Comparison of ENCODE assay signal across 12 mouse cellular contexts in the genomic region with DNA sequence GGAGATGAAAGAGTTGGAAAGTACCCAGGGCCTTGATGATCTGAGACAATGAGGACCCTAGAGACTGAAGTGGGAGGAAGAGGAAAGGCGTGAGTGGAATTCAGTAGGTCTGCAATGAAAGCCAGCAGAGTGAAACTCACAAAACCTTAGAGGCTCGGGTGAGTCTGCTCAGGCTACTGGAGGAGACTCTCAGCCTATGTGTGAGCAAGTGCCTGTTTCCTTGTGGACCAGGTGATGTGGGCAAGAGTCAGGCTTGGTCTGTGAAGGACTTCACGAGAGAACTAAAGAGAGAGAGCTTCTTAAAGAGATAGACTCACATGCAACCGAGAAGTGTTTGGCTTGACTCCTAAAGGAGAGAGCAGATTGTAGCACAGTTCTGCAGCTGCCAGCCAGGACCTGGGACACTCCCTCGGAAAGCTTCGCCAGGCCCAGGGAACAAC. TPM values are rescaled to one million over a fixed set of nuclear protein-coding genes. Genes with fewer than 3 reads are reported as not detected.
DNase-seq lines count a peak whose midpoint lies in the region; ATAC-seq and TF ChIP-seq lines count a peak whose summit lies in the region.
"Had no signal": no experiment of that assay in that cellular context is flagged by ENCODE, and none has a peak within 500 bp of the region (broad histone marks: within the 10 kb centered on the region; RNA-seq: fewer than 3 reads in every experiment).

No protein-coding gene starts in this region.

- ATAC-seq in heart, embryonic 14.5 days (ENCODE audit: insufficient number of reproducible peaks, insufficient read depth, low FRiP score, low read depth), result no peak
- peak; percentile 32; the same call in 1 of the 2 replicates for ATAC-seq in midbrain, embryonic 16.5 days
- no peak for ATAC-seq in granulocyte monocyte progenitor cell, adult 5-6 weeks (replicated peaks; ENCODE audit: poor library complexity, severe bottlenecking)
- ATAC-seq: intestine, embryonic 15.5 days had no signal

- no peak for TF ChIP-seq CTCF in gastrocnemius, adult 2 months (IDR thresholded peaks at IDR 0.05)

- H3K27ac ChIP-seq in gastrocnemius, adult 2 months, result peak overlapping the region; percentile 69
- no peak overlapping the region for H3K27ac ChIP-seq in heart, embryonic 14.5 days (replicated peaks in 1 of 2; ENCODE audit: control insufficient read depth in 1 of 2, insufficient read depth in 1 of 2, low read depth in 2 of 2, low read length in 2 of 2)
- peak overlapping the region; percentile 34; the same call in 1 of the 2 replicates for H3K27ac ChIP-seq in midbrain, embryonic 16.5 days (ENCODE audit: low read length)
- H3K27ac ChIP-seq: forebrain, embryonic 12.5 days; intestine, embryonic 15.5 days; liver, embryonic 15.5 days had no signal

- 0 out of 2 replicates have a peak overlapping the region, but pooled peaks have one; percentile 3 for H3K4me2 ChIP-seq in heart, embryonic 14.5 days (ENCODE audit: low read length)
- no peak overlapping the region for H3K4me2 ChIP-seq in midbrain, embryonic 16.5 days (ENCODE audit: low read length)
- H3K4me2 ChIP-seq: forebrain, embryonic 12.5 days; intestine, embryonic 15.5 days; liver, embryonic 15.5 days had no signal

- H3K27me3 ChIP-seq in heart, embryonic 14.5 days (ENCODE audit: control insufficient read depth, insufficient read depth, low read length), result no peaks in the 10 kb centered on the region
- H3K27me3 ChIP-seq in midbrain, embryonic 16.5 days (ENCODE audit: control insufficient read depth, insufficient read depth, low read depth, low read length), result no peaks in the 10 kb centered on the region
- H3K27me3 ChIP-seq: forebrain, embryonic 12.5 days; intestine, embryonic 15.5 days; liver, embryonic 15.5 days had no signal

- no peaks in the 10 kb centered on the region for H3K36me3 ChIP-seq in heart, embryonic 14.5 days (ENCODE audit: control insufficient read depth, insufficient read depth, low read length)
- no peaks in the 10 kb centered on the region for H3K36me3 ChIP-seq in midbrain, embryonic 16.5 days (ENCODE audit: control insufficient read depth, insufficient read depth, low read length)
- H3K36me3 ChIP-seq: forebrain, embryonic 12.5 days; intestine, embryonic 15.5 days; liver, embryonic 15.5 days had no signal

- peak overlapping the region; percentile 43 for H3K4me3 ChIP-seq in gastrocnemius, adult 2 months
- H3K4me3 ChIP-seq in heart, embryonic 14.5 days (ENCODE audit: control insufficient read depth in 1 of 2, insufficient read depth in 1 of 2, low read depth in 1 of 2, low read length in 2 of 2), result no peak overlapping the region
- H3K4me3 ChIP-seq in midbrain, embryonic 16.5 days (ENCODE audit: low read depth, low read length), result no peak overlapping the region
- H3K4me3 ChIP-seq: forebrain, embryonic 12.5 days; intestine, embryonic 15.5 days; liver, embryonic 15.5 days had no signal

- intact Hi-C loops in gastrocnemius, adult 2 months (cut with DNase I), result no loop called here
- intact Hi-C loops in left cerebral cortex, postnatal 36 days (cut with DNase I), result no loop called here

- no peak overlapping the region for H3K9ac ChIP-seq in heart, embryonic 14.5 days (ENCODE audit: low read length)
- H3K9ac ChIP-seq in midbrain, embryonic 16.5 days (ENCODE audit: low read depth, low read length), result no peak overlapping the region
- H3K9ac ChIP-seq: forebrain, embryonic 12.5 days; intestine, embryonic 15.5 days; liver, embryonic 15.5 days had no signal

- DNase-seq in gastrocnemius, adult 2 months, result peak; percentile 37
- no peak for DNase-seq in gastrocnemius, adult 8-10 months (ENCODE audit: low spot score in 2 of 2)
- peak; percentile 22 to 24 for DNase-seq in left cerebral cortex, postnatal 36 days (ENCODE audit: low spot score in 2 of 2)
- no peak for DNase-seq in left cerebral cortex, adult 11 months (ENCODE audit: low spot score)
- DNase-seq in thymus, postnatal 36 days, result no peak
- DNase-seq: thymus, adult 2 months had no signal

- H3K9me3 ChIP-seq in heart, embryonic 14.5 days (ENCODE audit: control insufficient read depth, low read length), result no peaks in the 10 kb centered on the region
- no peaks in the 10 kb centered on the region for H3K9me3 ChIP-seq in midbrain, embryonic 16.5 days (replicated peaks; ENCODE audit: control insufficient read depth, low read length, poor library complexity, severe bottlenecking)
- H3K9me3 ChIP-seq: forebrain, embryonic 12.5 days; intestine, embryonic 15.5 days; liver, embryonic 15.5 days had no signal

- peaks cover 3 to 8% of the 10 kb centered on the region in 2 experiments; a peak in 2 of 4 replicates for H3K4me1 ChIP-seq in heart, embryonic 14.5 days (ENCODE audit: control insufficient read depth in 2 of 2, insufficient read depth in 2 of 2, low read length in 2 of 2)
- peaks cover 4% of the 10 kb centered on the region for H3K4me1 ChIP-seq in midbrain, embryonic 16.5 days (ENCODE audit: control insufficient read depth, insufficient read depth, low read length)
- H3K4me1 ChIP-seq: intestine, embryonic 15.5 days; liver, embryonic 15.5 days had no signal

- 31% methylated on average over 6 of the region's 6 CpGs for WGBS in heart, embryonic 14.5 days
- WGBS in midbrain, embryonic 16.5 days, result 49% methylated on average over 6 of the region's 6 CpGs

RNA-seq across cellular contexts. Expression of a gene that starts 29.4 kb away (rescaled TPM):
- under 1 TPM; 0.17 to 0.51 TPM for total RNA-seq in gastrocnemius, adult 2 months (2021)
- total RNA-seq in gastrocnemius, adult 8-10 months (2022), result 10 to 100 TPM in 3 of 4 experiments, 1 to 10 TPM in 1; 4.0 to 13.1 (median 11.1) TPM
- total RNA-seq in left cerebral cortex, postnatal 36 days (2021), result under 1 TPM; 0.70 to 0.76 TPM
- polyA plus RNA-seq in heart, embryonic 14.5 days (2014; fragmentation: Nextera tagmentation; extraction: Ambion mirVana), result 0.26 TPM in 1 of 2 replicates, not detected in the other
- polyA plus RNA-seq in midbrain, embryonic 16.5 days (2015; fragmentation: Nextera tagmentation; extraction: Ambion mirVana), result 8.0 and 10.1 TPM in 2 replicates
- not detected in 2 replicates for total RNA-seq in granulocyte monocyte progenitor cell, adult 5-6 weeks (2014; fragmentation: Nextera tagmentation)
- total RNA-seq in granulocyte monocyte progenitor cell, adult 5-6 weeks (2017), result not detected in 2 replicates

RNA-seq across cellular contexts. Expression of a gene that starts 39.7 kb away (rescaled TPM):
- under 1 TPM; 0.17 to 0.23 TPM for total RNA-seq in gastrocnemius, adult 2 months (2021)
- total RNA-seq in gastrocnemius, adult 8-10 months (2022), result under 1 TPM; 0.07 to 0.13 (median 0.12) TPM
- 10 to 100 TPM; 18.0 to 19.4 TPM for total RNA-seq in left cerebral cortex, postnatal 36 days (2021)
- polyA plus RNA-seq in heart, embryonic 14.5 days (2014; fragmentation: Nextera tagmentation; extraction: Ambion mirVana), result 0.11 and 0.13 TPM in 2 replicates
- 1.6 and 1.7 TPM in 2 replicates for polyA plus RNA-seq in midbrain, embryonic 16.5 days (2015; fragmentation: Nextera tagmentation; extraction: Ambion mirVana)
- 0.11 TPM in 1 of 2 replicates, not detected in the other for total RNA-seq in granulocyte monocyte progenitor cell, adult 5-6 weeks (2014; fragmentation: Nextera tagmentation)
- total RNA-seq in granulocyte monocyte progenitor cell, adult 5-6 weeks (2017), result 0.09 TPM in 1 of 2 replicates, not detected in the other
- polyA plus RNA-seq: liver, embryonic 15.5 days had no signal

RNA-seq across cellular contexts. Expression of a gene that starts 50.7 kb away (rescaled TPM):
- total RNA-seq in gastrocnemius, adult 2 months (2021), result 100 to 1,000 TPM in 1 of 2 experiments, 10 to 100 TPM in 1; 78.8 to 109 TPM
- 10 to 100 TPM; 66.8 to 96.7 (median 83.2) TPM for total RNA-seq in gastrocnemius, adult 8-10 months (2022)
- 100 to 1,000 TPM; 130 to 132 TPM for total RNA-seq in left cerebral cortex, postnatal 36 days (2021)
- 82.8 and 86.9 TPM in 2 replicates for polyA plus RNA-seq in heart, embryonic 14.5 days (2014; fragmentation: Nextera tagmentation; extraction: Ambion mirVana)
- 73.6 and 75.9 TPM in 2 replicates for polyA plus RNA-seq in midbrain, embryonic 16.5 days (2015; fragmentation: Nextera tagmentation; extraction: Ambion mirVana)
- 686 and 801 TPM in 2 replicates for total RNA-seq in granulocyte monocyte progenitor cell, adult 5-6 weeks (2014; fragmentation: Nextera tagmentation)
- 939 and 1,342 TPM in 2 replicates for total RNA-seq in granulocyte monocyte progenitor cell, adult 5-6 weeks (2017)

Comparison
In these comparisons a context has a peak if more than half of its experiments do, and no peak if none do; other contexts are left out.
1. DNase-seq: peak in gastrocnemius, adult 2 months (single experiment) and left cerebral cortex, postnatal 36 days (2 of 2); none in gastrocnemius, adult 8-10 months (0 of 2), left cerebral cortex, adult 11 months (single experiment) and thymus, postnatal 36 days (0 of 2).
2. H3K27ac ChIP-seq: peak in gastrocnemius, adult 2 months (single experiment) and midbrain, embryonic 16.5 days (single experiment); none in heart, embryonic 14.5 days (0 of 2).
3. RNA of a gene that starts 39.7 kb away (total RNA-seq): 18.0 to 19.4 TPM in left cerebral cortex, postnatal 36 days; 0.17 to 0.23 TPM in gastrocnemius, adult 2 months, 0.07 to 0.13 TPM in gastrocnemius, adult 8-10 months and 0.09 to 0.11 TPM in granulocyte monocyte progenitor cell, adult 5-6 weeks; every median in the first group is over 10 times any median in the second.
4. RNA of a gene that starts 50.7 kb away (total RNA-seq): 686 to 1,342 TPM in granulocyte monocyte progenitor cell, adult 5-6 weeks; 130 to 132 TPM in left cerebral cortex, postnatal 36 days, 78.8 to 109 TPM in gastrocnemius, adult 2 months and 66.8 to 96.7 TPM in gastrocnemius, adult 8-10 months; every median in the first group is over 4 times any median in the second.